Mouse (Mus musculus) midbrain, embryonic 14.5 days (tissue): ENCODE data around the gene Wnt6. TPM values are rescaled to one million over a fixed set of nuclear protein-coding genes. Genes with fewer than 3 reads are reported as not detected.
A peak's percentile ranks its signal among the peaks of the same experiment; 100 is the strongest.

Source experiments
- ATAC-seq: fragments of 200-750 bp; cut with Nextera tagmentation; 2 replicates; pipeline ENCODE4 v1.8.0; 2017; ENCODE audit warnings: moderate number of reproducible peaks, moderate library complexity; ENCODE audit not compliant: low FRiP score, low TSS enrichment
- DNase-seq: peaks from one replicate; pipeline ENCODE4 v3.0.0-alpha.2; 2015
- H3K27ac ChIP-seq: fragments of 300-500 bp; sonication (generic); replicated peaks from 2 replicates; pipeline ENCODE4 v1.5.1; 2014; ENCODE audit warnings: mild to moderate bottlenecking, low read depth, low read length, moderate library complexity
- H3K27me3 ChIP-seq: fragments of 300-500 bp; sonication (generic); 2 replicates; pipeline ENCODE4 v1.6.1; 2014; ENCODE audit warnings: low read length, control low read depth, mixed read lengths; ENCODE audit not compliant: control insufficient read depth, insufficient read depth
- H3K36me3 ChIP-seq: fragments of 300-500 bp; sonication (generic); 2 replicates; pipeline ENCODE4 v1.6.1; 2014; ENCODE audit warnings: low read length, control low read depth; ENCODE audit not compliant: control insufficient read depth, insufficient read depth
- H3K4me1 ChIP-seq: fragments of 300-500 bp; sonication (generic); 2 replicates; pipeline ENCODE4 v1.6.1; 2014; ENCODE audit warnings: mild to moderate bottlenecking, antibody characterized with exemption, low read length, control low read depth; ENCODE audit not compliant: control insufficient read depth, insufficient read depth
- H3K4me2 ChIP-seq: fragments of 300-500 bp; sonication (generic); 2 replicates; pipeline ENCODE4 v1.6.1; 2014; ENCODE audit warnings: mild to moderate bottlenecking, low read length, moderate library complexity
- H3K4me3 ChIP-seq: fragments of 300-500 bp; sonication (generic); replicated peaks from 2 replicates; pipeline ENCODE4 v1.5.1; 2014; ENCODE audit warnings: low read depth, low read length
- H3K9ac ChIP-seq: fragments of 300-500 bp; sonication (generic); replicated peaks from 2 replicates; pipeline ENCODE4 v1.6.1; 2014; ENCODE audit warnings: mild to moderate bottlenecking, low read length, moderate library complexity
- H3K9me3 ChIP-seq: fragments of 300-500 bp; sonication (generic); 2 replicates; pipeline ENCODE4 v1.6.1; 2016; ENCODE audit warnings: low read length, control low read depth, mixed read lengths; ENCODE audit not compliant: control insufficient read depth
- WGBS: fragments of 180-500 bp; shearing (Covaris S2); extraction: QIAGEN DNeasy Blood & Tissue Kit; methylation state at CpG from one replicate; pipeline ENCODE4 v1.1.7; 2014; 5-methylcytosine and 5-hydroxymethylcytosine counted together
- polyA plus RNA-seq: library from polyadenylated mRNA; unstranded; fragments of >200 nt; fragmentation: Nextera tagmentation; extraction: Ambion mirVana; gene quantifications from 2 replicates; pipeline ENCODE4 v1.2.1, GENCODE M21; 2014

Gene Wnt6
- polyA plus RNA-seq, 1 experiment from 2014 or later, result 2.7 TPM

DNA sequence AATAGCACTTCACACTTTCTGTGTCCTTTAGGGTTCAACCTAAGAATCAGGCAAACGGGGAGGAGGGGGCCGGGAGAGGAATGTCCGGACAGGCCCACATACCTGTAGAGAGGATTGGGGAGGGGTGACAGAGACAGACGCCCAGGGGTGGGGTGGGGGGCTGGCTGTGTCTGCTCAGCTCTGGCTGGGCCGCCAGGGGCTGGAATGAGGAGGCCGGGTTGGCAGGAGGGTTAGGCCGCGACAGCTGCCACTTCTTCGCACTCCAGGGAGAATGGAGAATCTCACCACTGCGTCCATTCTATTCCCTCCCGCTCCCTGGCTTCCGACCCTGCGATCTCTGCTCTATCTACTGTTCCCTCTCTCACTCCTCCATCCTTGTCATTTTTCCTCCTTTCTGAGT lies 11.9 kb downstream of the Wnt6 start:
- no peak overlapping the region for H3K9ac ChIP-seq
- 1% methylated on average over 13 of the region's 13 CpGs for WGBS
- H3K4me2 ChIP-seq, result peak overlapping the region; percentile 72
- H3K36me3 ChIP-seq, result no peaks in the 10 kb centered on the region
- DNase-seq (no peak), ATAC-seq (no peak; the same call in 1 of the 2 replicates)
- H3K27ac ChIP-seq, result no peak overlapping the region
- peak overlapping the region; percentile 42 for H3K4me3 ChIP-seq
- no peaks in the 10 kb centered on the region for H3K9me3 ChIP-seq
- 0 out of 2 replicates have a peak, but pooled peaks cover 3% of the 10 kb centered on the region for H3K4me1 ChIP-seq
- peaks cover 76% of the 10 kb centered on the region for H3K27me3 ChIP-seq

DNA sequence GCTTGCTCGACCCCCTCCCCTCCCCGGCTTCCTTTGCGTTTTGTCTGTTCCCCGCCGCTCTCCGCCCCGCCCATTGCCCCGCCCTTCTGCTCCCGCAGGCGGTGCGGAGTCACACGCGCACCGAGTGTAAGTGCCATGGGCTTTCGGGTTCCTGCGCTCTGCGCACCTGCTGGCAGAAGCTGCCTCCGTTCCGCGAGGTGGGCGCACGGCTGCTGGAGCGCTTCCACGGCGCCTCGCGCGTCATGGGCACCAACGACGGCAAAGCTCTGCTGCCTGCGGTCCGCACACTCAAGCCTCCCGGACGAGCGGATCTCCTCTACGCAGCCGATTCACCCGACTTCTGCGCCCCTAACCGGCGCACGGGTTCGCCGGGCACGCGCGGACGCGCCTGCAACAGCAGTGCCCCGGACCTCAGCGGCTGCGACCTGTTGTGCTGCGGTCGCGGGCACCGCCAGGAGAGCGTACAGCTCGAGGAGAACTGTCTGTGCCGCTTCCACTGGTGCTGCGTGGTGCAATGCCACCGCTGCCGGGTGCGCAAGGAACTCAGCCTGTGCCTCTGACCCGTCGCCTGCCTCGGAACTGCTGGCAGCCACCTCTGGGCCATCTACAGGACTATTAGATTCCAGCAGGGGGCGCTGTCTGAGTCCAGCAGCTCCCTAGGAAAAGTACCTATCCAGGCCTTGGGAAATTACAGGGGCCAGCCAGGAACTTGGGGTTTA lies 12.5 kb downstream of the Wnt6 start:
- Histone ChIP-seq H3K36me3 (no peaks in the 10 kb centered on the region), H3K4me1 (0 out of 2 replicates have a peak, but pooled peaks cover 3% of the 10 kb centered on the region), H3K4me2 (peak overlapping the region; percentile 72), H3K9ac (no peak overlapping the region; the same call in 1 of the 2 replicates), H3K27me3 (peaks cover 78% of the 10 kb centered on the region), H3K9me3 (no peaks in the 10 kb centered on the region), H3K27ac (no peak overlapping the region), H3K4me3 (peak overlapping the region; percentile 42)
- under 1% methylated on average over 67 of the region's 67 CpGs for WGBS
- DNase-seq, result peak; percentile 79
- 0 out of 2 replicates have a peak, but pooled peaks have one; percentile 37 for ATAC-seq

- peak; percentile 93 for DNase-seq
- Histone ChIP-seq H3K4me2 (no peak overlapping the region), H3K4me1 (peaks cover 21% of the 10 kb centered on the region), H3K36me3 (no peaks in the 10 kb centered on the region), H3K27me3 (peaks cover 83% of the 10 kb centered on the region), H3K9ac (no peak overlapping the region), H3K9me3 (no peaks in the 10 kb centered on the region), H3K4me3 (no peak overlapping the region), H3K27ac (no peak overlapping the region)
- no peak for ATAC-seq
- WGBS, result 5% methylated on average over 7 of the region's 7 CpGs
Observed at GRCm38 (mm10) chr1:74787846-74788245, 16.2 kb downstream of the Wnt6 start.

DNA sequence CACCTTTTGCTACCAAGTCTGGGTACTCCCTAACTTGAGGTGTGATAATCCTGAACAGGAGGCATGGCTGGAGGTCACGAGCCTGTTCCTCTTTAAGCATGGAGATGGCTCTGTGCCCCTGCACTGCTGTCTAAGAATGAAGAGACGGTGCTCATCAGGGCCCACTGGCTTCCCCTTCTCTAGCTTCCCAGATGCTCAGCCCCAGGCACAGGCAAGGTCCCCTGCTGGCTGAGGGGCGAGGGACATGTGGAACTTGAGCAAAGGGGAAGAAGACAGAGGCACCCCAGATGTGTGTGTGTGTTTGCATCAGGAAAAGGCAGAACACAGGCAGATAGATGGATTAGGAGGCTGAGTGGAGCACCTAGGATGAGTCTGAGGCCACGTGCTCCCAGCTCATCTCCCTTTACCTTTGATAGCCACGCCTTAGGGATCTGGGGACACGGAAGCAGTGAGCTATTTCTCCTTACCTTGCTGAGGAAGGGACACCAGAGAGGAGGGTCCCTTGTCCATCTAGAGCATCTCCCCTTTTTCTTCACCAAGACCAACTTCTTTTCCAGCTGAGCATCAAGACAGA lies 17.0 kb downstream of the Wnt6 start:
- H3K27me3 ChIP-seq, result peaks cover 83% of the 10 kb centered on the region
- no peaks in the 10 kb centered on the region for H3K36me3 ChIP-seq
- DNase-seq (no peak), ATAC-seq (no peak)
- H3K9ac ChIP-seq, result no peak overlapping the region
- H3K4me3 ChIP-seq, result no peak overlapping the region
- no peak overlapping the region for H3K27ac ChIP-seq
- peaks cover 21% of the 10 kb centered on the region for H3K4me1 ChIP-seq
- H3K9me3 ChIP-seq, result no peaks in the 10 kb centered on the region
- no peak overlapping the region for H3K4me2 ChIP-seq
- 26% methylated on average over 6 of the region's 6 CpGs for WGBS

DNA sequence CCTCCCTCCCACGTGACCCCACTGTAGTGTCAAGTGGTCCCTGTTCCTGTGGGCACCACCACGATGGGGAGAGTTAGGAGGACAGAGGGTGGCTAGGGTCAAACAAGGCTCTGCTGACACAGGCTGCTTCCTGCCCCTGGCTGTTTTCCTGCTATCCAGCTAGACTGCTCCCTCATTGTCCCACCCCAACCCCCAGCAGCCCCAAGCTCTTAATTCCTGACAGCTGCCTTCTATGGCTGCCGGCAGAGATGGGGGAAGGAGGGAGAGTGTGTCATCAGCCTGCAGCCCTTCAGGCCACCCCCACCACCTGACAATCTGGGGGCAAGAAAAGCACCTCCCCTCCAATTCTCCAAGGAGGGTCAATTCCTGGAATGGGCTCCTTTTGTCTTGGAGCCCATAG lies 18.4 kb downstream of the Wnt6 start:
- WGBS, result 8% methylated on average over 3 of the region's 3 CpGs
- ATAC-seq (no peak), DNase-seq (no peak)
- Histone ChIP-seq H3K4me1 (peaks cover 31% of the 10 kb centered on the region), H3K27me3 (peaks cover 83% of the 10 kb centered on the region), H3K9ac (no peak overlapping the region), H3K4me2 (no peak overlapping the region), H3K4me3 (no peak overlapping the region), H3K9me3 (no peaks in the 10 kb centered on the region), H3K27ac (no peak overlapping the region), H3K36me3 (no peaks in the 10 kb centered on the region)

- Histone ChIP-seq H3K9ac (no peak within 1 kb of the TSS), H3K36me3 (no peaks in the 10 kb centered on the region), H3K4me2 (peak within 1 kb of the TSS; percentile 54), H3K4me3 (peak within 1 kb of the TSS; percentile 25), H3K9me3 (no peaks in the 10 kb centered on the region), H3K4me1 (peaks cover 34% of the 10 kb centered on the region), H3K27me3 (peaks cover 78% of the 10 kb centered on the region), H3K27ac (no peak within 1 kb of the TSS)
- DNase-seq (no peak), ATAC-seq (peak; percentile 9; the same call in 1 of the 2 replicates)
- 0% methylated on average over 11 of the region's 11 CpGs for WGBS
Observed at GRCm38 (mm10) chr1:74791249-74791648, 19.6 kb downstream of the Wnt6 start, which contains the start of gene Wnt10a. Gene Wnt10a (plus strand): TSS chr1:74791516.

- Histone ChIP-seq H3K4me1 (peaks cover 47% of the 10 kb centered on the region), H3K9me3 (no peaks in the 10 kb centered on the region), H3K36me3 (no peaks in the 10 kb centered on the region), H3K9ac (no peak overlapping the region), H3K27ac (no peak overlapping the region), H3K4me3 (no peak overlapping the region), H3K4me2 (no peak overlapping the region), H3K27me3 (peaks cover 75% of the 10 kb centered on the region)
- 18% methylated on average over 19 of the region's 19 CpGs for WGBS
- DNase-seq (no peak), ATAC-seq (no peak)
Observed at GRCm38 (mm10) chr1:74792831-74793660, 21.4 kb downstream of the Wnt6 start.

DNA sequence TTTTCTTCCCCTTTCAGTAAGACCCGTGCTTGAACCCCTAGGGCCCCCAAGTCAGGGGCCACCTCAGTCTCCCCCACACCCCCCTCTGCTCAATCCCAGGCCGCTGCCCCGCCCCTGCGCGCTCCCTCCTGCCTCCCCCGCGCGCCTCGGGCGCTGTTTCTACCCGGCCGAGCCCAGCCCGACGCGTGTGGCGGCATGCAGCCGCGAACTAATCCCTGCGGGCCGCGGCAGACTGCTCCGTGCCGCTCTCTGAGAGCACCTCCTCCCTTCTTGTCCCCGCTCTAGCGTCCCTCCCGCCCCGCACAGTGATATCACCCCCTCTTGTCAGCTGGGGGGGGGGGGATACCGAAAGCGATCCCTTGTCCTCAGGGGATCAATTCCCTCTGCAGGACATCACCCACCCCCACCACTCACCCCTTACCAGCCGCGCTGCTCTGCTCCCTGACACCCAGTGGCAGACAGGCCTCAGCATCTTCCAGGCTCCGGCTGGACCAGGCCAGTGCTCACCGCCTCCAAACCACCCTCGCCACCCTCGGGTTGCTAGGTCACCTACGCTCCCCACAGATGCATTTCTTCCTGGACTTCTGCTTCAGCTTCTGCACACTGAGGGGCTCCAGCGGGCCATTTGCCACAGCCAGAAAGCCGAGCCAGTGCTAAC lies 22.9 kb downstream of the Wnt6 start:
- H3K27ac ChIP-seq, result no peak overlapping the region
- no peaks in the 10 kb centered on the region for H3K36me3 ChIP-seq
- H3K4me2 ChIP-seq, result peak overlapping the region; percentile 52
- H3K9ac ChIP-seq, result no peak overlapping the region
- under 1% methylated on average over 35 of the region's 38 CpGs for WGBS
- ATAC-seq (0 out of 2 replicates have a peak, but pooled peaks have one; percentile 29), DNase-seq (peak; percentile 81)
- peak overlapping the region; percentile 13; the same call in 1 of the 2 replicates for H3K4me3 ChIP-seq
- H3K4me1 ChIP-seq, result peaks cover 47% of the 10 kb centered on the region
- no peaks in the 10 kb centered on the region for H3K9me3 ChIP-seq
- H3K27me3 ChIP-seq, result peaks cover 68% of the 10 kb centered on the region
